Mouse (Mus musculus) testis, adult 2 months (tissue): Measurements from ENCODE around the gene Dcakd. TPM values are rescaled to one million over a fixed set of nuclear protein-coding genes. Genes with fewer than 3 reads are reported as not detected.

Experiments used
- H3K27ac ChIP-seq: fragments of 200-500 bp; 2 replicates; pipeline ENCODE4 v1.5.1; 2012; ENCODE audit warnings: low read depth, low read length; ENCODE audit not compliant: control insufficient read depth, insufficient read depth
- H3K27me3 ChIP-seq: fragments of 200-500 bp; 2 replicates; pipeline ENCODE4 v1.6.1; 2012; ENCODE audit warnings: mild to moderate bottlenecking, low read length, moderate library complexity; ENCODE audit not compliant: control insufficient read depth, insufficient read depth
- H3K36me3 ChIP-seq: fragments of 200-500 bp; 2 replicates; pipeline ENCODE4 v1.6.1; 2012; ENCODE audit warnings: mild to moderate bottlenecking, low read length; ENCODE audit not compliant: control insufficient read depth, insufficient read depth
- H3K4me1 ChIP-seq: fragments of 200-500 bp; 2 replicates; pipeline ENCODE4 v1.6.1; 2012; ENCODE audit warnings: low read length; ENCODE audit not compliant: control insufficient read depth, insufficient read depth
- H3K4me3 ChIP-seq: fragments of 200-500 bp; 2 replicates; pipeline ENCODE4 v1.5.1; 2012; ENCODE audit warnings: low read depth, mild to moderate bottlenecking, low read length, moderate library complexity, mixed read lengths; ENCODE audit not compliant: control insufficient read depth
- CTCF ChIP-seq: fragments of 200-500 bp; IDR thresholded peaks from 2 replicates; pipeline ENCODE4 v1.5.1; 2012; ENCODE audit warnings: low read depth, mild to moderate bottlenecking, inconsistent platforms, low read length, moderate library complexity; ENCODE audit not compliant: control insufficient read depth, insufficient read depth, insufficient replicate concordance
- POLR2A ChIP-seq: fragments of 200-500 bp; IDR thresholded peaks from 2 replicates; pipeline ENCODE4 v1.6.1; 2012; ENCODE audit warnings: low read depth, mild to moderate bottlenecking, inconsistent platforms, low read length, moderate library complexity; ENCODE audit not compliant: control insufficient read depth
- polyA plus RNA-seq: library from polyadenylated mRNA; depleted of rRNA; stranded (reverse); fragments of >200 nt; gene quantifications from 2 replicates; pipeline ENCODE4 v1.2.3, GENCODE M21; 2012; rRNA removed

The Dcakd gene
- polyA plus RNA-seq = 24.0 and 26.8 TPM in 2 replicates

- TF ChIP-seq POLR2A (peak; percentile 92), CTCF (no peak)
- Histone ChIP-seq H3K27me3 (no peaks in the 10 kb centered on the region), H3K36me3 (peaks cover 3% of the 10 kb centered on the region; the same call in 1 of the 2 replicates), H3K4me3 (peak within 1 kb of the TSS; percentile 97), H3K27ac (peak within 1 kb of the TSS; percentile 96), H3K4me1 (no peaks in the 10 kb centered on the region; the same call in 1 of the 2 replicates)
Measured at GRCm38 (mm10) chr11:103028176-103028891, at the start of gene Dcakd, which contains the start of gene Nmt1. Gene Dcakd (minus strand): TSS chr11:103028333. Gene Nmt1 (plus strand): TSS chr11:103028190.

GRCm38 (mm10) chr11:103076581-103076980 is 48.4 kb upstream of the Dcakd start:
- Histone ChIP-seq H3K27ac (no peak overlapping the region), H3K36me3 (no peaks in the 10 kb centered on the region), H3K4me3 (no peak overlapping the region), H3K4me1 (peaks cover 10% of the 10 kb centered on the region), H3K27me3 (no peaks in the 10 kb centered on the region)
- TF ChIP-seq POLR2A = no peak
- no peak for TF ChIP-seq CTCF

GRCm38 (mm10) chr11:103076010-103076409 is 47.9 kb upstream of the Dcakd start:
- Histone ChIP-seq H3K27me3 (no peaks in the 10 kb centered on the region), H3K27ac (no peak overlapping the region), H3K4me3 (no peak overlapping the region), H3K36me3 (no peaks in the 10 kb centered on the region), H3K4me1 (peaks cover 10% of the 10 kb centered on the region)
- TF ChIP-seq CTCF (no peak), POLR2A (no peak)

- no peaks in the 10 kb centered on the region; the same call in 1 of the 2 replicates for H3K4me1 ChIP-seq
- no peak for TF ChIP-seq CTCF
- TF ChIP-seq POLR2A = no peak
- H3K27me3 ChIP-seq = no peaks in the 10 kb centered on the region
- H3K4me3 ChIP-seq = no peak overlapping the region
- H3K27ac ChIP-seq = no peak overlapping the region
- H3K36me3 ChIP-seq = no peaks in the 10 kb centered on the region
Measured at GRCm38 (mm10) chr11:103074796-103075323, 46.7 kb upstream of the Dcakd start.

GRCm38 (mm10) chr11:103074121-103074650 is 46.1 kb upstream of the Dcakd start:
- Histone ChIP-seq H3K27me3 (no peaks in the 10 kb centered on the region), H3K4me3 (no peak overlapping the region), H3K36me3 (no peaks in the 10 kb centered on the region; the same call in 1 of the 2 replicates), H3K4me1 (no peaks in the 10 kb centered on the region; the same call in 1 of the 2 replicates), H3K27ac (no peak overlapping the region)
- no peak for TF ChIP-seq CTCF
- no peak for TF ChIP-seq POLR2A

- Histone ChIP-seq H3K4me3 (no peak overlapping the region), H3K36me3 (no peaks in the 10 kb centered on the region; the same call in 1 of the 2 replicates), H3K27me3 (no peaks in the 10 kb centered on the region), H3K27ac (no peak overlapping the region), H3K4me1 (no peaks in the 10 kb centered on the region; the same call in 1 of the 2 replicates)
- TF ChIP-seq CTCF = no peak
- TF ChIP-seq POLR2A = no peak
Measured at GRCm38 (mm10) chr11:103073671-103074070, 45.5 kb upstream of the Dcakd start.

GRCm38 (mm10) chr11:103070322-103070880 is 42.3 kb upstream of the Dcakd start:
- Histone ChIP-seq H3K36me3 (peaks cover 3% of the 10 kb centered on the region), H3K4me1 (no peaks in the 10 kb centered on the region; the same call in 1 of the 2 replicates), H3K27me3 (no peaks in the 10 kb centered on the region), H3K4me3 (no peak overlapping the region), H3K27ac (no peak overlapping the region)
- TF ChIP-seq CTCF (no peak), POLR2A (no peak)
